Mouse (Mus musculus) heart, postnatal 0 days (tissue): Measurements from ENCODE around the gene Epc2.

Source experiments
- CTCF ChIP-seq: IDR thresholded peaks from 2 replicates; pipeline ENCODE4 v1.5.1; 2016; ENCODE audit warnings: antibody characterized with exemption, control low read depth, low read depth
- EP300 ChIP-seq: IDR thresholded peaks from 2 replicates; pipeline ENCODE4 v1.6.1; 2016; ENCODE audit warnings: antibody characterized with exemption, low read depth

GRCm38 (mm10) chr2:49423857-49424256, 27.4 kb upstream of the Epc2 start:
- TF ChIP-seq EP300 (no peak), CTCF (no peak)
